Mouse (Mus musculus) heart, postnatal 25 days (tissue): ENCODE data around the gene Lrrc29. TPM values are rescaled to one million over a fixed set of nuclear protein-coding genes. Genes with fewer than 3 reads are reported as not detected.
A peak's percentile ranks its signal among the peaks of the same experiment; 100 is the strongest.

Experiments
- DNase-seq: peaks from one replicate; pipeline ENCODE4 v3.0.0; 2022; ENCODE audit warnings: low spot score
- intact Hi-C: fragments of 180-260 bp; cut with DNase I; formaldehyde crosslinking; loops from one replicate; pipeline ENCODE4 v1.15.1; 2025
- total RNA-seq, 2 experiments: library from RNA; stranded (reverse); gene quantifications; 2 replicates each; pipeline ENCODE4 v1.2.3; 2021

Lrrc29 gene
- total RNA-seq, 2 experiments from 2014 or later, result 1.3 to 1.9 TPM

- DNase-seq, result no peak
- intact Hi-C loops, result no loop called here
Observed at GRCm38 (mm10) chr8:105315073-105315769, 10.9 kb downstream of the Lrrc29 start.

GRCm38 (mm10) chr8:105313622-105314402 is 12.3 kb downstream of the Lrrc29 start:
- intact Hi-C loops, result no loop called here
- DNase-seq, result no peak

- intact Hi-C loops, result no loop called here
- DNase-seq, result no peak
Observed at GRCm38 (mm10) chr8:105312891-105313481, 13.1 kb downstream of the Lrrc29 start.

GRCm38 (mm10) chr8:105311718-105312117 is 14.4 kb downstream of the Lrrc29 start:
- intact Hi-C loops, result no loop called here
- DNase-seq, result no peak

- intact Hi-C loops, result no loop called here
- DNase-seq, result no peak
Observed at GRCm38 (mm10) chr8:105310118-105310517, 16.0 kb downstream of the Lrrc29 start.

GRCm38 (mm10) chr8:105309142-105309847 is 16.8 kb downstream of the Lrrc29 start:
- DNase-seq, result no peak
- intact Hi-C loops, result no loop called here

- DNase-seq, result no peak
- intact Hi-C loops, result no loop called here
Observed at GRCm38 (mm10) chr8:105308428-105308827, 17.6 kb downstream of the Lrrc29 start.

- intact Hi-C loops, result no loop called here
- DNase-seq, result no peak
Observed at GRCm38 (mm10) chr8:105307670-105308069, 18.4 kb downstream of the Lrrc29 start.

GRCm38 (mm10) chr8:105306146-105306691 is 19.9 kb downstream of the Lrrc29 start:
- intact Hi-C loops, result no loop called here
- DNase-seq, result no peak

- intact Hi-C loops, result no loop called here
- no peak for DNase-seq
Observed at GRCm38 (mm10) chr8:105305211-105306145, 20.6 kb downstream of the Lrrc29 start, which contains the start of gene Elmo3. Gene Elmo3, plus strand, starts transcription at chr8:105305601.

- intact Hi-C loops, result no loop called here
- no peak for DNase-seq
Observed at GRCm38 (mm10) chr8:105304325-105305210, 21.5 kb downstream of the Lrrc29 start.

GRCm38 (mm10) chr8:105303874-105304273 is 22.2 kb downstream of the Lrrc29 start:
- intact Hi-C loops, result no loop called here
- DNase-seq, result no peak

GRCm38 (mm10) chr8:105303396-105303795 is 22.7 kb downstream of the Lrrc29 start:
- intact Hi-C loops, result no loop called here
- DNase-seq, result no peak

GRCm38 (mm10) chr8:105299962-105300361 is 26.1 kb downstream of the Lrrc29 start:
- intact Hi-C loops, result loop anchor here (2.0 to 5.0 kb wide), 2 partner anchors 25 to 47 kb away; partner anchors contain the start of genes Fhod1 and Slc9a5
- no peak for DNase-seq

- no peak for DNase-seq
- intact Hi-C loops, result loop anchor here (2.0 to 5.0 kb wide), 2 partner anchors 26 to 49 kb away; partner anchors contain the start of genes Fhod1 and Slc9a5
Observed at GRCm38 (mm10) chr8:105298351-105299252, 27.5 kb downstream of the Lrrc29 start.

GRCm38 (mm10) chr8:105297511-105298192 is 28.4 kb downstream of the Lrrc29 start, which contains the start of gene E2f4:
Gene E2f4, plus strand, starts transcription at chr8:105297663.
- DNase-seq, result peak; percentile 86
- intact Hi-C loops, result loop anchor here (2.0 to 5.0 kb wide), 3 partner anchors 27 to 127 kb away; partner anchors contain the start of genes Cbfb, Fhod1 and Slc9a5
